Mouse (Mus musculus) forebrain, embryonic 13.5 days (tissue): ENCODE measurements around the gene Slit3. TPM values are rescaled to one million over a fixed set of nuclear protein-coding genes. Genes with fewer than 3 reads are reported as not detected.

Experiments used
- ATAC-seq: fragments of 200-750 bp; cut with Nextera tagmentation; 2 replicates; pipeline ENCODE4 v1.8.0; 2017
- H3K27ac ChIP-seq: fragments of 300-500 bp; sonication (generic); 2 replicates; pipeline ENCODE4 v1.5.1; 2015; ENCODE audit warnings: inconsistent platforms, mild to moderate bottlenecking, moderate library complexity
- H3K27me3 ChIP-seq: fragments of 300-500 bp; sonication (generic); 2 replicates; pipeline ENCODE4 v1.6.1; 2015; ENCODE audit warnings: mild to moderate bottlenecking, inconsistent platforms
- H3K36me3 ChIP-seq: fragments of 300-500 bp; sonication (generic); 2 replicates; pipeline ENCODE4 v1.6.1; 2015; ENCODE audit warnings: mild to moderate bottlenecking, inconsistent platforms; ENCODE audit not compliant: poor library complexity, severe bottlenecking
- H3K4me1 ChIP-seq: fragments of 300-500 bp; sonication (generic); 2 replicates; pipeline ENCODE4 v1.6.1; 2015; ENCODE audit warnings: inconsistent platforms
- H3K4me2 ChIP-seq: fragments of 300-500 bp; sonication (generic); 2 replicates; pipeline ENCODE4 v1.6.1; 2015; ENCODE audit warnings: inconsistent platforms, mild to moderate bottlenecking, moderate library complexity
- H3K4me3 ChIP-seq: fragments of 300-500 bp; sonication (generic); 2 replicates; pipeline ENCODE4 v1.5.1; 2015; ENCODE audit warnings: mild to moderate bottlenecking, inconsistent platforms
- H3K9ac ChIP-seq: fragments of 300-500 bp; sonication (generic); 2 replicates; pipeline ENCODE4 v1.6.1; 2015; ENCODE audit warnings: mild to moderate bottlenecking, inconsistent platforms
- H3K9me3 ChIP-seq: fragments of 300-500 bp; sonication (generic); replicated peaks from 2 replicates; pipeline ENCODE4 v1.6.1; 2016; ENCODE audit warnings: inconsistent platforms
- WGBS: fragments of 180-500 bp; shearing (Covaris S2); methylation state at CpG from one replicate; pipeline ENCODE4 v1.1.7; 2015; 5-methylcytosine and 5-hydroxymethylcytosine counted together
- polyA plus RNA-seq: library from polyadenylated mRNA; unstranded; fragments of >200 nt; fragmentation: Nextera tagmentation; extraction: Ambion mirVana; gene quantifications from 2 replicates; pipeline ENCODE4 v1.2.1, GENCODE M21; 2015

Gene Slit3
- polyA plus RNA-seq, 1 experiment from 2014 or later: 2.6 TPM

DNA sequence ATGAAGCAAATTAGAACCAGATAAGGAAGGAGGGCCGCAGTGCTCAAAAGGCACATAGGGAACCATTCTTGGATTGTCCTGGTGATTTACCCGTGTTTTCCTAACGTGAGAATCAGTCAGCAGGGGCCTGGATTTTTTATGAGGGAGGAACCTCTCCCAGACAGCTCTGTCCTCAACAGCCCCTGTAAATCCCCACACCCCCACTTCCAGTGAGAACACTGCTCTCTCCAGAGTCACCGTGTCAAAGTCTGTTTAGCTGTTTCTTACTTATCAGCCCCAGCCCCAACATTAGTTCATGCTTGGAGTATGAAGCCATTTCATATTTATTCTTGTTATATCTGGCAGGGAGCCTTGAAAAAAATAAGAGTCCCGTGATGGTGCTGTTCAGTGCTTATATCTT, 272.8 kb downstream of the Slit3 start:
- Histone ChIP-seq H3K4me3 (no peak overlapping the region), H3K4me1 (peaks cover 6% of the 10 kb centered on the region; the same call in 1 of the 2 replicates), H3K27ac (no peak overlapping the region), H3K4me2 (no peak overlapping the region), H3K27me3 (no peaks in the 10 kb centered on the region; the same call in 1 of the 2 replicates), H3K9ac (no peak overlapping the region), H3K9me3 (no peaks in the 10 kb centered on the region), H3K36me3 (no peaks in the 10 kb centered on the region)
- WGBS: 51% methylated on average over 5 of the region's 5 CpGs
- ATAC-seq: no peak

DNA sequence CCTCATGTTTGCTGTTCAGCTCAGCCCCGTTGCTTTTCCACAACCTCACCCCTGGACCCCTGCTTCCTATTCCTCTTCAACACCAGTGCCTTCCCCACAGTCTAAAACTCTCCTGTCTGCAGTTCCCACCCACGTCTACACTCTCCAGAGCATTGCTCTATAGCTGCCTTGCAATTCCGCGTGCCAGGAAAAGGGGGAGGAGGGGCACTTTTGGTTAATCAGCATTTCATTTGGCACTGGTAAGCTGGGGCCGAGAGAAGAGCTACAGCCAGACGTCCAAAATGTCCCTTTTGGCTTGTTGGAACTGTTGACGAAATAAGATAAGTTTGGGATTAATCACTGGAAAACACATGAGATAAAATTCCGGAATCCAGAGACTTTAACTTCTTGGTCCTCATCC, 274.4 kb downstream of the Slit3 start:
- WGBS: 68% methylated on average over 8 of the region's 8 CpGs
- H3K4me3 ChIP-seq: no peak overlapping the region
- no peaks in the 10 kb centered on the region; the same call in 1 of the 2 replicates for H3K27me3 ChIP-seq
- H3K4me1 ChIP-seq: peaks cover 6% of the 10 kb centered on the region; the same call in 1 of the 2 replicates
- H3K27ac ChIP-seq: no peak overlapping the region
- ATAC-seq: no peak
- no peak overlapping the region for H3K4me2 ChIP-seq
- H3K9ac ChIP-seq: no peak overlapping the region
- no peaks in the 10 kb centered on the region for H3K9me3 ChIP-seq
- H3K36me3 ChIP-seq: no peaks in the 10 kb centered on the region

DNA sequence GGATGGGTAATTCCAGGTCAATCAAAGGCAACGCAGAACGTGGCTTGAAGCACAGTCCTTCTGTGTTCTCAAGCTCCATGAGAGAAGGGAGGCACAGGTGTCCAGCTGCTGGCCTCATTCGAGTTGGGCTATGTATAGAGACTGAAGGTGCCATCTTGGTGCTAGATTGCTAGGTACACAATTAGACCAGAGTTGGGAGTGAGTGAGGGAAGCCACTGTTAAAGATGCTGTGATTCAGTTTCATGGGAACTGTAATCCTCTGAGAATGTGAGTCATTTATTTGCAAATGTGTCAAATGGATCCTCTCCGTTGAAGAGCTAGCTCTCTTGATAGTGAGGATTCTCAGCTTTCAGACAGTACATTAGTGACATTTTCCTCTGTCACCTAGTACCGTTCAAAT, 277.3 kb downstream of the Slit3 start:
- Histone ChIP-seq H3K9ac (no peak overlapping the region), H3K4me1 (peaks cover 5% of the 10 kb centered on the region; the same call in 1 of the 2 replicates), H3K36me3 (no peaks in the 10 kb centered on the region), H3K27ac (no peak overlapping the region), H3K27me3 (peaks cover 4% of the 10 kb centered on the region; the same call in 1 of the 2 replicates), H3K4me2 (no peak overlapping the region), H3K4me3 (no peak overlapping the region), H3K9me3 (no peaks in the 10 kb centered on the region)
- no peak for ATAC-seq
- 85% methylated on average over 5 of the region's 5 CpGs for WGBS

DNA sequence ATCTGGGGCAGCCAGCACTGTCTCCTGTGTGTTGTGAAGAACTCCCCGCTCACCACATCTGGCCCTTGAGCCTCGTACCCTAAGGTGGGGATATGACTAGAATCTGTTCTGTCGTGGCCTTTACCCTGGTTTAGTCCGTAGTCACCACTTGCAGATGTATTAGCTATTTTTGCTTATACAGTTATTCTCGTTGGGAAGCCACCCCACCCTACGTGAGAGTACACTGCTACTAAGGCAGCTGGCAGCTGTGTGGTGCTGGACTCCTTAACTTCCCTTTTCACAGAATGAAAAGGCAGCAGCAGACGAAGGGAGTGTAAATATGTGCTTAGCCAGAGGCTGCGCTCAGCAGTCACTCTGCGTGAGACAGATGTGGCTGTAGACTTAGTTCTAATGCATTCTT, 282.5 kb downstream of the Slit3 start:
- Histone ChIP-seq H3K27ac (no peak overlapping the region), H3K9me3 (no peaks in the 10 kb centered on the region), H3K36me3 (no peaks in the 10 kb centered on the region), H3K27me3 (peaks cover 24% of the 10 kb centered on the region), H3K9ac (no peak overlapping the region), H3K4me1 (peaks cover 18% of the 10 kb centered on the region; the same call in 1 of the 2 replicates), H3K4me2 (no peak overlapping the region), H3K4me3 (no peak overlapping the region)
- WGBS: 90% methylated on average over 9 of the region's 9 CpGs
- no peak for ATAC-seq

DNA sequence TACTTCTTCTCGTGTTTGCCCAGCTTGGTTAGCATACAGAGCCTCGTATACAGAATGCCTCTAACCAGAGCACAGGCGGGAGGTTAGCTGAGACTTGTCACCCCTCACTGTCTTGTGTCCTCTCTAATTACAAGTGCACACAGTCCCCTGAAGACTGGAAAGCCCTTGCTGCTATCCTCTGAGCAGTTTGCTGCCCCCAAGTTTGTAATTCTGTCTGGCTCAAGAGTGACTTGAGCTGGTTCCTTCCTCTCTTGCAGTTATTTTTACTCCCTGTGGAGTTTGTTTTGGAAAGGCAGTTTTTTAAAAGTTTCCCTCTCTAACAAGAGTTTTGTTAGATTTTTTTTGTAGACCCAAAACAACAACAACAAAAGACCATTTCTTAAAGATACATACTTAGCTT, 285.0 kb downstream of the Slit3 start:
- peaks cover 18% of the 10 kb centered on the region; the same call in 1 of the 2 replicates for H3K4me1 ChIP-seq
- 20% methylated on average over 3 of the region's 3 CpGs for WGBS
- H3K4me2 ChIP-seq: no peak overlapping the region
- no peaks in the 10 kb centered on the region for H3K9me3 ChIP-seq
- H3K27ac ChIP-seq: no peak overlapping the region
- H3K9ac ChIP-seq: no peak overlapping the region
- H3K36me3 ChIP-seq: no peaks in the 10 kb centered on the region
- ATAC-seq: no peak
- H3K4me3 ChIP-seq: no peak overlapping the region
- peaks cover 38% of the 10 kb centered on the region for H3K27me3 ChIP-seq

DNA sequence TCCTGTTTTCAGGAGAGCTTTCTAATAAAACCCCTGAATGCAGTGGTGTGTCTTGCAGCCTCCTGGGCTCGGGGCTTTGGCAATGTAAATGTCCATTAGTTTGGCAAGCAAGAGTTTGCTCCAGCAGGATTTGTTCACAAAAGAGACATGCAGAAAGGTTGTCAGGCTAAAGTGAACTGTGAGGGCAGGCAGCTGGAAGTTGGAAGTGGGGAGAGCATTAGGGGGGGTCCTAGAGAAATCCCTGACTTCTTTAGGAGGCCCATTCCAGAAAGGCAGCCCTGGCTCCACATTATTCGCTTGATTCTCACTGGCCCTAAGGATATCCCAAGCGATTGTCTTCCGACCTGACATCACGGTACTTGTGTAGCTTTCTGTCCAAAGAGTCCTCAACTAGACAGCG, 285.5 kb downstream of the Slit3 start:
- Histone ChIP-seq H3K27me3 (peaks cover 38% of the 10 kb centered on the region), H3K27ac (no peak overlapping the region), H3K4me2 (no peak overlapping the region), H3K4me1 (peaks cover 18% of the 10 kb centered on the region; the same call in 1 of the 2 replicates), H3K9me3 (no peaks in the 10 kb centered on the region), H3K36me3 (no peaks in the 10 kb centered on the region), H3K4me3 (no peak overlapping the region), H3K9ac (no peak overlapping the region)
- 49% methylated on average over 6 of the region's 6 CpGs for WGBS
- ATAC-seq: peak; percentile 37; the same call in 1 of the 2 replicates

DNA sequence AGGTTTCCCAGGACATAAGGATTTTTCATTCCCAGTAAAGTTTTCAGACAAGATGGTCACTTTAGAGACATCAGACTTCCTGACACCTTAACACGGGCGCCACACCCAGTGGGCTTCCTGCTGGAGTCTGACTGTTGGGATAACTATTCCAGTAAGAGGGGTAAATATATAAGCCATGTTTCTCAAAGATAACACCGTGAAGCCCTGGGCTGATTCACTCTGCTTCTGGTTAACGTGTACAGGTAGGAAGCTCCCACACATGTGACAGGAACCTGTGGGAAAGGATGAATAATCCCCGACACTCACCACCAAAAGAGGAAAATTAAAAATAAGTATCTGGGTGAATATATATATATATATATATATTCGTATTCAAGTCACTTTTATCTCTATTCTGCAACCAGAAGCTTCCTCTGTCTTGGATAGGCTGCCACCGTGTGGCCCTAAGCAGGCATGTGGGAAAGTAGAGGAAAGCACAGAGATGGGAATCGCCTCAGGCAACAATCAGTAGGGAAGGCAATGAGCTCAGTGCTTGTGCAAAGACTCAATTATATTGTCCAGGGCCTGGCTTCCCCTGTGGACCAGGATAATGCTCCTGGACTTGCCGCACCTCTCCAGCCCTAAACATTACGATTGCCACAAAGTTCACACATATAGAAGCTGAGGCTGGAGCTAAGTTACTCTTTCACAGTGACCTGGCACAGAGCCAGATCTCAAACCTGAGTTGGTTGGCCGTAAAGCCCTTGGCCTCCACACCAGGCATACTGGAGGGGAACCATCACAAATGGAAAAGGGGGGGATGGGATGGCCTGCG, 286.5 kb downstream of the Slit3 start:
- Histone ChIP-seq H3K9ac (no peak overlapping the region), H3K36me3 (no peaks in the 10 kb centered on the region), H3K4me2 (no peak overlapping the region), H3K27ac (no peak overlapping the region), H3K9me3 (no peaks in the 10 kb centered on the region), H3K27me3 (peaks cover 38% of the 10 kb centered on the region), H3K4me1 (peaks cover 18% of the 10 kb centered on the region; the same call in 1 of the 2 replicates), H3K4me3 (no peak overlapping the region)
- 49% methylated on average over 12 of the region's 12 CpGs for WGBS
- peak; percentile 84 for ATAC-seq

DNA sequence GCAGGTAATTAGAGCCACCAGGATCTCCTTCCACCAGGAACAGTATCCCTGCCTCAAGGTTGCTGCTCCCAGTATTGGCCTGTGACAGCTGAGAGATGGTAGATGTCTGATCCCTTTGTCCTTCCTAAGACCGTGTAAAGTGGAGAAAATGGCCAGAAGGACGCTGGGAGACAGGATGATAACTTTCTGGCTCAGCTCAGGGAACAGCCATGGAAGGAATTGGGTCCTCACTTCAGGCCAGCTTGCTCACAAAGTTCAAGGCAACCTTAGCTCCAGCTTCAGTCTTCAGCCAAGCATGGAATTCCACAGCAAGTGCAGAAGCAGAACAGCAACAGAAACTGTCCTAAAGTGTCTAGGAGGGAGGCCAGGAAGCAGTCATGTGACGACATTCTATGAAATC, 289.4 kb downstream of the Slit3 start:
- WGBS: 80% methylated on average over 3 of the region's 3 CpGs
- ATAC-seq: no peak
- Histone ChIP-seq H3K27me3 (peaks cover 17% of the 10 kb centered on the region; the same call in 1 of the 2 replicates), H3K4me2 (no peak overlapping the region), H3K4me3 (no peak overlapping the region), H3K9me3 (no peaks in the 10 kb centered on the region), H3K27ac (no peak overlapping the region), H3K4me1 (peaks cover 18% of the 10 kb centered on the region), H3K9ac (no peak overlapping the region), H3K36me3 (no peaks in the 10 kb centered on the region)

DNA sequence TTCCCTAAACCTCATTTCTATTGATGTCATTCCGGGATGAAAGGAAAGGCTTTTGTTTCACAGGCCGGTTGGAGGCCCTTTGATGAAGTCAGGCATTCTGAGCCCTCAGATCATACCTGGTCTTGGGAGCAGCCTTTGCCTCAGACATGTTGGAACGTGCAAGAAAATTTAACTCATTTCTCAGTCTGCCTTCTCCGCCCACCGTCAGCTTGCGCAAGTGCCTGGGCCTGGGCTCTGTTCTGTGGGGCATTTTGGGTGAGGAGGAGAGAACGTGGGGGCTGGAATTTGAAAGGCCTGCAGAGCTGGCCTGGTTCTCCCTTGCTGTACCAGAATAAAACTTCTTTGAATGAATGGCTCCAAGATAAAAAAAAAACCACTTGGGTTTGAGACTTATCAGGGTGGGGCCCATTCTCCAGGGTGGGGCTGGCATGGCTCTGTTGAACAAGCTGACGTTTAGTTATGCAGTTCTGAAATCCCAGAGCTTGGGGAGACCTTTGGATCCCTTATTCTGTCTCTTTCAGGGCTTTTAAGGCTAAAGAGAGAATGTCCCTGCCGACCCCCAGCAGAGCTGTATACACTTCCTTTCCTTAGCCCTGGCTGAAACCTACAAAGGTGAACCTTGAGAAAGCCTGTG, 294.9 kb downstream of the Slit3 start:
- Histone ChIP-seq H3K4me2 (no peak overlapping the region), H3K4me3 (no peak overlapping the region), H3K27ac (no peak overlapping the region), H3K4me1 (peaks cover 12% of the 10 kb centered on the region), H3K36me3 (no peaks in the 10 kb centered on the region), H3K9me3 (no peaks in the 10 kb centered on the region), H3K9ac (no peak overlapping the region), H3K27me3 (no peaks in the 10 kb centered on the region; the same call in 1 of the 2 replicates)
- no peak for ATAC-seq
- 38% methylated on average over 9 of the region's 9 CpGs for WGBS

DNA sequence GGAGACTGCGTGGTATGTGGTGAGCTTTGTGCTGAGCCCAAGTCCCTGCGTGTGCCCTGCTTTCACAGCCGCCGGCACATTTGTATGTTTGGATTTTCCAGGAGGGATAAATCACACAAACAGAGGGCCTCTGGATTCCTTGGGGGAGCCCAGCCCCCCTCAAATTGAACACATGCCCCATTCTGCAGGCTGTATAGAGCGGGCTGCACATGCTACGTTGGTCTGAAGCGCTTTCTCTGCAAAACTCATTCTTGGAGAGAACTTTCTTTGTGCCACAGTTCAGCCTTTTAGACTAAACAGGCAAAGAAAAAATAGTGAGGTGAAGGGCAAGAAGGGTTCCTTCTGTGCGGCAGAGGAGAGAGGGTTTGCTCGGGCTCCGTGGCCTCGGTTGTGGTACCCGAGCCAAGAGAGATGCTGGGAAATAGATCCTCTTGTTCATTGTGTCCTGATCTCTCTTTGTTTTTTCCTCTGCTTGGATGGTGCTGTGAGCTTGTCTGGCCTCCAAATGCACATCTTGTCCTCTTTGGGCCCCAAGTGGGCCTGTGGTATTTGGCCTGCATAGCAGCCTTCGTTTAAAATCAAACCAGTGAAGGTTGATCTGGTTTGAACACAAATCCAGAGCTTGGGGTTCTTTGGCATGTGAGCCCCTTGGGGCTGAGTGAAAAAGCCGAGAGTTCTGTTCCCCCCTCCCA, 295.5 kb downstream of the Slit3 start:
- Histone ChIP-seq H3K27me3 (no peaks in the 10 kb centered on the region; the same call in 1 of the 2 replicates), H3K36me3 (no peaks in the 10 kb centered on the region), H3K4me1 (peaks cover 12% of the 10 kb centered on the region), H3K9ac (no peak overlapping the region), H3K9me3 (no peaks in the 10 kb centered on the region), H3K27ac (no peak overlapping the region), H3K4me3 (no peak overlapping the region), H3K4me2 (no peak overlapping the region)
- ATAC-seq: no peak; the same call in 1 of the 2 replicates
- 43% methylated on average over 14 of the region's 14 CpGs for WGBS

DNA sequence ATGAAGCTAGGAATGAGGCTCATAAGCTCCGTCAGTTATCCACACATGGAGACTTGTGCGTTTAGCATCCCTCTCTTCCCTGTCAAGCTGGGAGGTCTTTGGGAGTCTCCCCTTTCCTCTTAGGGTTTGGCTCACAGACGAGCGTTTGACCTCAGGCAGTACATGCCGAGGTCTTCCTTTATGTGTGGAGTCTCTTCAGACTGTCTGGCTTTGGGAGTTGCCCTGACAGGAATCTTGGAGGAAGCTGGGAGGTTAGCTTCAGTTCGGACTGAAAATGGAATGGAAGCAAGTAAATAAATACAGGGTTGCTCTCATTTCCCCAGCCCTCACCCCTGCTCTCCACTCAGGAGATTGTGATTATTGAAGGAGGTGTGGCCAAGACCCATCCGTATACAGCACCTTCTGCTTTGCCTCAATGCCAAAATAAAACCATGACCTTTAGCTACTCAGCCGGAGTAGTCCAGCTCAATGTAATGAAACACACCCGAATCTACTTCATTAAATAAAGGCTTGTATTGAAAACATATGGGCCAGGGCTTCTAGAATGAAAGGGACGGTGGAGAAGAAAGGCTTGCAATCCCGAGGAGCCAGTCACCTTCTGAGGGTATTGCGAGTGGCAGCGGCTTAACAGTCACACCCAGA, 297.0 kb downstream of the Slit3 start:
- Histone ChIP-seq H3K4me2 (no peak overlapping the region), H3K36me3 (no peaks in the 10 kb centered on the region), H3K27ac (no peak overlapping the region), H3K4me1 (peaks cover 12% of the 10 kb centered on the region), H3K4me3 (no peak overlapping the region), H3K9ac (no peak overlapping the region), H3K27me3 (no peaks in the 10 kb centered on the region), H3K9me3 (no peaks in the 10 kb centered on the region)
- ATAC-seq: no peak
- 67% methylated on average over 13 of the region's 13 CpGs for WGBS
